Mouse (Mus musculus): Measurements from ENCODE around the gene Ppp2r5b. TPM values are rescaled to one million over a fixed set of nuclear protein-coding genes. Genes with fewer than 3 reads are reported as not detected.

Gene Ppp2r5b
- polyA plus RNA-seq, 1 experiment from 2014 or later = 21.2 TPM

DNA sequence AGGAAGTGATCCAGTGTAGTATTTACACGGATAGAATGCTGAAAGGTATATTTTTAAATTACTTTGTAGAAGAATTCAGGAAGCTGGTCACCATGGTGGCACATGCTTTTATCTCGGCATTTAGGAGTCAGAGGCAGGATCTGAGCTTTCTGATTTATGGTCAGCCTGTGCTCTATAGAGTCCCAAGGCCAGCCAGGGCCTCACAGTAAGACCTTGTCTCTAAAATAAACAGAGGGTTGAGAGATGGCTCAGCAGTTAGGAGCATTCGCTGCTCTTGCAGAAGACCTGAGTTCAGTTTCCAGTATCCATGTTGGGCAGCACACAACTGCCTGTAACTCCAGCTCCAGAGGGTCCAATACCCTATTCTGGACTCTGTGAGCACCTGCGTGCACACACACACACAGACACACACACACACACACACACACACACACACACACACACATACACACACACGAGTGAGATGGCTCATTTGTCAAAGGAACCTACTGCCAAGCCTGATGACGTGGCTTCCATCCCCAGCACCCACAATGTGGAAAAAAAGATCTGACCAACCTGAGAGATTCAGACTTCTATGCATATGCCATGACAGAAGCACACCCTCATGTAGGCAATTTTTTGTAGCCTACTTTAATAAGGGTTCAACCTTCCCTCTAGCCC lies 19.5 kb downstream of the Ppp2r5b start:
- Histone ChIP-seq H3K36me3 (no peaks in the 10 kb centered on the region), H3K9me3 (no peaks in the 10 kb centered on the region), H3K27me3 (ENCODE audit: insufficient read depth, poor library complexity, severe bottlenecking) (no peaks in the 10 kb centered on the region), H3K4me1 (peaks cover 3% of the 10 kb centered on the region; the same call in 1 of the 2 replicates), H3K4me3 (no peak overlapping the region), H3K27ac (no peak overlapping the region)
- DNase-seq (ENCODE audit: low spot score) = no peak
- WGBS = 72% methylated on average over 6 of the region's 6 CpGs

DNA sequence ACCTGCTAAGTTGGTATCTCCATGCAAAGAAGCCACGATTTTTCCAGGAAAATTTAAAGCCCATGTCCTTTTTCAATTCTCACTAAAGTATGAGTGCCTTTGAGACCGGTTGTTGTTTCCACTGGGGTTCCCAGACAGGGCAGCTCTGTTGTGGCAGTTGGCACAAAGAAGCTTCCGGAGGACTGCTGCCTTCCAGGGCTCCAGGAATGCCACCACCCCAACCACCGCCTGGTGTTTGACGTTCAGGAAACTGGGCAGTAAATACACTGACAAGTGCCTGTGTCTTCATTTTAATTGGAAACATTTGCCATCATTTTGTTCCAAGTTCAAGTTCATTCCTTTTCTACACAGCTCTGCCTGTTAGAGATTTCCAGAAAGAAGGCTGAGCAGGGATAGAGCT lies 29.0 kb downstream of the Ppp2r5b start:
- H3K36me3 ChIP-seq = no peaks in the 10 kb centered on the region
- WGBS = 75% methylated on average over 5 of the region's 5 CpGs
- no peaks in the 10 kb centered on the region for H3K9me3 ChIP-seq
- DNase-seq (ENCODE audit: low spot score) = no peak
- H3K4me3 ChIP-seq = no peak overlapping the region
- H3K27ac ChIP-seq = no peak overlapping the region
- H3K27me3 ChIP-seq (ENCODE audit: insufficient read depth, poor library complexity, severe bottlenecking) = no peaks in the 10 kb centered on the region
- H3K4me1 ChIP-seq = no peaks in the 10 kb centered on the region

- H3K27ac ChIP-seq = no peak overlapping the region
- H3K4me1 ChIP-seq = no peaks in the 10 kb centered on the region
- 77% methylated on average over 2 of the region's 2 CpGs for WGBS
- H3K4me3 ChIP-seq = no peak overlapping the region
- H3K9me3 ChIP-seq = no peaks in the 10 kb centered on the region
- no peak for DNase-seq (ENCODE audit: low spot score)
- H3K36me3 ChIP-seq = no peaks in the 10 kb centered on the region
- H3K27me3 ChIP-seq (ENCODE audit: insufficient read depth, poor library complexity, severe bottlenecking) = no peaks in the 10 kb centered on the region
Measured at GRCm38 (mm10) chr19:6204265-6204664, 31.4 kb downstream of the Ppp2r5b start.

DNA sequence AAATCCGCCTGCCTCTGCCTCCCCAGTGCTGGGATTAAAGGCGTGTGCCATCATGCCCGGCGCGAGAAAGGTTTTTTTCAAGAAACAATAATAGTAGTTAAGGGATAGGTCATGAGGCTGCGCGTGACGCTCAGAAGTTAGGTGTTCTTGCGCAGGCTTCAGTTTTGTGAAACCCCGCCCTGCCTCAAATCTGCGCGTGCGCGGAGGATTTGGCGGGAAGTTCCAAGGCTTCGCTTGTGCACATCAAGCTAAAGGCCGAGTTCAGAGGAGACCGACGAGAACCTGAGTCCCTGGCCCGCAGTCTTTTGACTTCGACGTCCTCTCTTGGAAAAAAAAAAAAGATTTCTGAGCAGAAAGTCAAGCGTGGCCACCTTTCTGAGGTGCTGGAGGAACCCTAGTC lies 51.5 kb downstream of the Ppp2r5b start, which contains the start of gene Majin:
Majin (plus strand) TSS at position 258 of the 400 bp plus-strand sequence.
- no peak for DNase-seq (ENCODE audit: low spot score)
- H3K27ac ChIP-seq = no peak within 1 kb of the TSS
- 0 out of 2 replicates have a peak, but pooled peaks cover 8% of the 10 kb centered on the region for H3K27me3 ChIP-seq (ENCODE audit: insufficient read depth, poor library complexity, severe bottlenecking)
- H3K36me3 ChIP-seq = no peaks in the 10 kb centered on the region
- WGBS = 74% methylated on average over 23 of the region's 23 CpGs
- H3K9me3 ChIP-seq = no peaks in the 10 kb centered on the region
- no peaks in the 10 kb centered on the region for H3K4me1 ChIP-seq
- no peak within 1 kb of the TSS for H3K4me3 ChIP-seq

DNA sequence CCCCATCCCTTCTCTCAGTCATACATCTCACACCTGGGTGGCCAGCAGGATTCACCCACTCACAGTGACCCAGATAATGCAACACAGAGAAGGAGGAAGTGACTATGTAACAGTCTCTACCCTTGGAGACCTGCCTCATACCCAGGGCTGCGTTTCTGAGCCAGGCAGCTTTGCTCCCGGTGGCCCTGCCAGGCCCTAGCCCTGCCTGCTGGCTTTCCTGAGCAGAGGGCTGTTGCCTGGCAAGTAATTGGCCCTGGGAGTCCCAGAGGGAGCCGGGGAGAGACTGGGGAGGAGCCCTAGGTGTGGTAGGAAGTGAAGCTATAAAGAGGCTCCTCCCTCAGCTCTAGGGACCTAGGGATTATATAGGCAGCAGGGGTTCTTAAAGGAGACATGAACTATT lies 53.1 kb downstream of the Ppp2r5b start:
- no peaks in the 10 kb centered on the region for H3K4me1 ChIP-seq
- H3K27ac ChIP-seq = no peak overlapping the region
- H3K36me3 ChIP-seq = no peaks in the 10 kb centered on the region
- no peak overlapping the region for H3K4me3 ChIP-seq
- no peaks in the 10 kb centered on the region for H3K9me3 ChIP-seq
- WGBS = 12% methylated on average over 3 of the region's 3 CpGs
- 0 out of 2 replicates have a peak, but pooled peaks cover 8% of the 10 kb centered on the region for H3K27me3 ChIP-seq (ENCODE audit: insufficient read depth, poor library complexity, severe bottlenecking)
- DNase-seq (ENCODE audit: low spot score) = no peak

DNA sequence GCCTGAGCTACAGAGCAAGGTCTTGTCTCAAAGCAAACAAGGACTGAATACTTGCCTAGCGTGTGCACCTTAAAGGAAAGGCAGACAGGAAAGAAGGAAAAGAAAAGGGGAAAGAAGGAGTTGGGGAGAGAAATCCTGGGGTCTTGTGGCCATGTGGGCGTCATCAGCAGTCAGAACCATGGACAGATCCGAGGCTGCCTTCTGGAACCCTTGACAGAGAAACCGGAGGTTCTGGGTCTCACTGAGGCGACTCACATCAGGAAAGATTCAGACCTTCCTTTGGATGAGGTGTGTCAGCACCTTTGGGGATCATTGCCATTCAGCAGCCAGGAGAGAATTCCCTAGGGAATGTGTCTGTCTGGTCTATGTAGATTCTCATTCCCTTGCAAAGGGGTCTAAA lies 54.0 kb downstream of the Ppp2r5b start:
- Histone ChIP-seq H3K9me3 (no peaks in the 10 kb centered on the region), H3K4me3 (no peak overlapping the region), H3K4me1 (no peaks in the 10 kb centered on the region), H3K27ac (no peak overlapping the region), H3K27me3 (ENCODE audit: insufficient read depth, poor library complexity, severe bottlenecking) (0 out of 2 replicates have a peak, but pooled peaks cover 8% of the 10 kb centered on the region), H3K36me3 (no peaks in the 10 kb centered on the region)
- WGBS = 14% methylated on average over 5 of the region's 5 CpGs
- no peak for DNase-seq (ENCODE audit: low spot score)

- Histone ChIP-seq H3K4me3 (no peak overlapping the region), H3K4me1 (no peaks in the 10 kb centered on the region), H3K36me3 (no peaks in the 10 kb centered on the region), H3K27ac (no peak overlapping the region), H3K27me3 (ENCODE audit: insufficient read depth, poor library complexity, severe bottlenecking) (no peaks in the 10 kb centered on the region), H3K9me3 (no peaks in the 10 kb centered on the region)
- DNase-seq (ENCODE audit: low spot score) = no peak
- 80% methylated on average over 6 of the region's 6 CpGs for WGBS
Measured at GRCm38 (mm10) chr19:6178775-6179174, 56.9 kb downstream of the Ppp2r5b start.

MicroRNAs within 50 kb of the gene (microRNA counts, 519-probe panel; counts per million panel counts)
- 3,484 counts per million, percentile 18 among the panel's probes with 10 or more counts for microRNA mmu-miR-192

Small RNA genes within 50 kb of the gene (microRNA-seq; reads per million reads assigned to microRNA genes)
- gene Mir192 (57.8 reads per million, percentile 44 among the genes with 10 or more reads in this experiment), gene Mir194-2 (48.0 reads per million, percentile 43 among the genes with 10 or more reads in this experiment)

Other genes with a start within 250 kb of the Ppp2r5b start
- gene Slc22a20, start 249.7 kb downstream of the Ppp2r5b start, polyA plus RNA-seq (2016; fragmentation: Nextera tagmentation; extraction: Ambion mirVana) = not detected in 2 replicates
- 7.3 and 7.4 TPM in 2 replicates for gene Capn1, start 220.0 kb downstream of the Ppp2r5b start, polyA plus RNA-seq (2016; fragmentation: Nextera tagmentation; extraction: Ambion mirVana)
- 25.4 and 31.0 TPM in 2 replicates for gene Syvn1, start 189.3 kb downstream of the Ppp2r5b start, polyA plus RNA-seq (2016; fragmentation: Nextera tagmentation; extraction: Ambion mirVana)
- 71.4 and 85.0 TPM in 2 replicates for gene Mrpl49, start 178.1 kb downstream of the Ppp2r5b start, polyA plus RNA-seq (2016; fragmentation: Nextera tagmentation; extraction: Ambion mirVana)
- gene Fau, start 178.0 kb downstream of the Ppp2r5b start, polyA plus RNA-seq (2016; fragmentation: Nextera tagmentation; extraction: Ambion mirVana) = 570 and 662 TPM in 2 replicates
- gene Znhit2, start 174.7 kb downstream of the Ppp2r5b start, polyA plus RNA-seq (2016; fragmentation: Nextera tagmentation; extraction: Ambion mirVana) = 26.9 and 33.4 TPM in 2 replicates
- gene Tm7sf2, start 167.5 kb downstream of the Ppp2r5b start, polyA plus RNA-seq (2016; fragmentation: Nextera tagmentation; extraction: Ambion mirVana) = 13.7 and 18.8 TPM in 2 replicates
- gene Vps51, start 158.6 kb downstream of the Ppp2r5b start, polyA plus RNA-seq (2016; fragmentation: Nextera tagmentation; extraction: Ambion mirVana) = 57.3 and 60.5 TPM in 2 replicates
- not detected in 2 replicates for gene Tmem262, start 155.8 kb downstream of the Ppp2r5b start, polyA plus RNA-seq (2016; fragmentation: Nextera tagmentation; extraction: Ambion mirVana)
- 1.1 and 1.5 TPM in 2 replicates for gene Gm28374, start 153.6 kb downstream of the Ppp2r5b start, polyA plus RNA-seq (2016; fragmentation: Nextera tagmentation; extraction: Ambion mirVana)
- gene Zfpl1, start 150.9 kb downstream of the Ppp2r5b start, polyA plus RNA-seq (2016; fragmentation: Nextera tagmentation; extraction: Ambion mirVana) = 63.4 and 71.3 TPM in 2 replicates
- 38.9 and 43.5 TPM in 2 replicates for gene Cdca5, start 150.9 kb downstream of the Ppp2r5b start, polyA plus RNA-seq (2016; fragmentation: Nextera tagmentation; extraction: Ambion mirVana)
- gene AC131692.1, start 141.5 kb downstream of the Ppp2r5b start, polyA plus RNA-seq (2016; fragmentation: Nextera tagmentation; extraction: Ambion mirVana) = 0.26 and 0.39 TPM in 2 replicates
- gene Naaladl1, start 130.1 kb downstream of the Ppp2r5b start, polyA plus RNA-seq (2016; fragmentation: Nextera tagmentation; extraction: Ambion mirVana) = 0.52 and 0.59 TPM in 2 replicates
- 42.3 and 57.9 TPM in 2 replicates for gene Sac3d1, start 117.2 kb downstream of the Ppp2r5b start, polyA plus RNA-seq (2016; fragmentation: Nextera tagmentation; extraction: Ambion mirVana)
- 22.4 and 25.8 TPM in 2 replicates for gene Snx15, start 107.6 kb downstream of the Ppp2r5b start, polyA plus RNA-seq (2016; fragmentation: Nextera tagmentation; extraction: Ambion mirVana)
- not detected in 2 replicates for gene Batf2, start 94.9 kb downstream of the Ppp2r5b start, polyA plus RNA-seq (2016; fragmentation: Nextera tagmentation; extraction: Ambion mirVana)
- gene Arl2, start 94.3 kb downstream of the Ppp2r5b start, polyA plus RNA-seq (2016; fragmentation: Nextera tagmentation; extraction: Ambion mirVana) = 91.2 and 105 TPM in 2 replicates
- gene Majin, start 51.5 kb downstream of the Ppp2r5b start, polyA plus RNA-seq (2016; fragmentation: Nextera tagmentation; extraction: Ambion mirVana) = not detected in 2 replicates
- 0.24 TPM in 1 of 2 replicates, not detected in the other for gene Gpha2, start 9.5 kb downstream of the Ppp2r5b start, polyA plus RNA-seq (2016; fragmentation: Nextera tagmentation; extraction: Ambion mirVana)
- gene Atg2a, start 5.8 kb upstream of the Ppp2r5b start, polyA plus RNA-seq (2016; fragmentation: Nextera tagmentation; extraction: Ambion mirVana) = 10.8 and 11.6 TPM in 2 replicates
- 89.6 and 101 TPM in 2 replicates for gene Ehd1, start 40.9 kb upstream of the Ppp2r5b start, polyA plus RNA-seq (2016; fragmentation: Nextera tagmentation; extraction: Ambion mirVana)
- 0.33 and 0.38 TPM in 2 replicates for gene Cdc42bpg, start 70.6 kb upstream of the Ppp2r5b start, polyA plus RNA-seq (2016; fragmentation: Nextera tagmentation; extraction: Ambion mirVana)
- gene Men1, start 99.1 kb upstream of the Ppp2r5b start, polyA plus RNA-seq (2016; fragmentation: Nextera tagmentation; extraction: Ambion mirVana) = 67.2 and 80.8 TPM in 2 replicates
- gene Map4k2, start 105.3 kb upstream of the Ppp2r5b start, polyA plus RNA-seq (2016; fragmentation: Nextera tagmentation; extraction: Ambion mirVana) = 12.5 and 15.0 TPM in 2 replicates
- 129 and 146 TPM in 2 replicates for gene Sf1, start 127.8 kb upstream of the Ppp2r5b start, polyA plus RNA-seq (2016; fragmentation: Nextera tagmentation; extraction: Ambion mirVana)
- gene Pygm, start 148.5 kb upstream of the Ppp2r5b start, polyA plus RNA-seq (2016; fragmentation: Nextera tagmentation; extraction: Ambion mirVana) = 103 and 214 TPM in 2 replicates
- gene Rasgrp2, start 163.5 kb upstream of the Ppp2r5b start, polyA plus RNA-seq (2016; fragmentation: Nextera tagmentation; extraction: Ambion mirVana) = 59.9 and 61.6 TPM in 2 replicates
- 0.10 and 1.1 TPM in 2 replicates for gene Nrxn2, start 182.9 kb upstream of the Ppp2r5b start, polyA plus RNA-seq (2016; fragmentation: Nextera tagmentation; extraction: Ambion mirVana)